Mouse (Mus musculus): ENCODE measurements at regions not wholly inside any gene's neighbourhood (a gene's known extent, or its start where the extent isn't known, plus 50 kb on each side); places are given as distances from the start of the nearest gene placed in this dataset.

DNA sequence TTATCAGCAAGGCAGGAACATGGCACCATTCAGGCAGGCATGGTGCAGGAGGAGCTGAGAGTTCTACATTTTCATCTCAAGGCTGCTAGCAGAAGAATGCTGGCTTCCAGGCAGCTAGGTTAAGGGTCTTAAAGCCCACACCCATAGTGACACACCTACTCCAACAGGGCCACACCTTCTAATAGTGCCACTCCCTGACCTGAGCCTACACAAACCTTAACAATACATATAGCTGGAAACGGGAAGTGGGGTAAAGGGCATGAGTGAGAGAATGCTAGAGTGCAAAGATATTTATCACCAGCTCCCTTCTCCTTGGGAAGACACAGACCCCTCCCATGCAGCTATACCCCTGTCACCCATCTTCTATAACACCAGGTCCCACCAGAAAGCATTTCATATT is 230.6 kb downstream of the Irx1 start:
- no peak for TF ChIP-seq CTCF (IDR thresholded peaks at IDR 0.05; ENCODE audit: extremely low read depth, insufficient read length, insufficient replicate concordance, low read depth, low read length)
- TF ChIP-seq POLR2A (IDR thresholded peaks at IDR 0.05; ENCODE audit: low read depth, low read length), result no peak

All from small intestine, adult 2 months (tissue).